Mouse (Mus musculus): ENCODE results near the gene Cacnb3.

- TF ChIP-seq CTCF (IDR thresholded peaks at IDR 0.05; ENCODE audit: low read depth) (peak; percentile 78), EP300 (IDR thresholded peaks at IDR 0.05; ENCODE audit: low read depth) (no peak)
Observed at GRCm38 (mm10) chr15:98631493-98631892, 853 bp downstream of the Cacnb3 start.

Data from heart, postnatal 0 days (tissue).